Mouse (Mus musculus): Measurements from ENCODE around the gene Tspan14. TPM values are rescaled to one million over a fixed set of nuclear protein-coding genes. Genes with fewer than 3 reads are reported as not detected.

Tspan14 gene
- total RNA-seq, 4 experiments from 2014 or later: 9.8 to 18.6 (median 10.8) TPM

DNA sequence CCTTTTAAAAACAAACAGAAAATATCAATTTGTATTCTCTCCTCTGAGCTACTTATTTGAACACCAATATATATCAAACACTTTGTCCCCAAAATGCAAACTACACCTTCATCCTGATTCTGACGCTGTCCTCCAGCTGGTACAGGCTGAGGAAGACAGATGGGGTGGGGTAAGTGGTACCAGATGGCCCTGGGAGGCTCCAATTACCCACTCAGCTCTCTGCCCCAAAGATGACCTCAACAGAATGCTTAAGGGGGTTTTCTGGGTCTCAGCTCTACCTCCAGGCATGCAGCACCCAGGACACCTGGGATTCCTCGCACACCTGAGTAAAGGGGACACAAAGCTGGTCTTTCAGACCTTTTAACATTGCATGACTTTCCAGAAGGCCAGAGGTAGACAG, 13.9 kb downstream of the Tspan14 start:
- DNase-seq (ENCODE audit: low spot score): no peak

DNA sequence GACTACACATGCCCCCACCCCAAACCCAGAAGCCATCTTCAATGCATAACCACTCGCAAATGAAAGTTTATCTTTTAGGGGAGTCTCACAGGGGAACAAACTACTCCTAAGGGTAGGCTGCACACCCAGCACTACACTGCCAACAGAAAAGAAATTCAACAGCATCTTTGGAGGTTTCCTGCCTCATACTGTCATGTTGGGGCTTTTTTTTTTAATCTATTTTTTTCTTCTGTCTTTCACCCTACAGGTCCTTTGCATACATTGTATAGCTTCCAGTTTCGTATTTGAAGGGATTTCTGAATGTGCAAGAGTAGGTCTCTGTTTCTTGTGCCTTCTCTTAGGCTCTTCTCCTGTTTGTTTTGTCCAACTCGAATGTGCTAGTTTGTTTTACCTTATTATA, 14.3 kb downstream of the Tspan14 start:
- DNase-seq (ENCODE audit: low spot score): no peak

GRCm38 (mm10) chr14:40949730-40950614, 16.6 kb downstream of the Tspan14 start:
- DNase-seq (ENCODE audit: low spot score): no peak

DNA sequence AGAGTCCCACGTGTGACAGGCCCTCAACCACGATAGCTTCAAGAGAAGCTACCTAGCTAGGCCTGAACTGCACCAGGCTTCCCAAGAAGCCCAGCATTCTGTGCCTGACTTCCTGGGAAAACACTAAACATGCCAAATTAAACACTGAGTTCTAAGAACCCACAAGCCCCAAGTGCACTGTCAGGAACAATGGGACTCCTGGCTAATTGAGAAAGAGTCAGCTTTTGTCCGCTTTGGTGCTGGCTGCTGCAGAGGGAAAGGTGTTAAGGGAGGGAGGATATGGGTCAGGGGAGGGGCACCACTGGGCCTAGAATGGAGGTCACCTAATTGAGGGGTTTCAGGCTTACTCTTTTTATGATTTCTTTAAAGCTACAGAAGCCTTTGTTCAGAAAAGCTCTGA, 17.6 kb downstream of the Tspan14 start:
- DNase-seq (ENCODE audit: low spot score): no peak

GRCm38 (mm10) chr14:40948522-40948921, 18.1 kb downstream of the Tspan14 start:
- DNase-seq (ENCODE audit: low spot score): no peak

GRCm38 (mm10) chr14:40947431-40948394, 18.9 kb downstream of the Tspan14 start:
- DNase-seq (ENCODE audit: low spot score): no peak

GRCm38 (mm10) chr14:40943802-40944201, 22.8 kb downstream of the Tspan14 start:
- no peak for DNase-seq (ENCODE audit: low spot score)

DNA sequence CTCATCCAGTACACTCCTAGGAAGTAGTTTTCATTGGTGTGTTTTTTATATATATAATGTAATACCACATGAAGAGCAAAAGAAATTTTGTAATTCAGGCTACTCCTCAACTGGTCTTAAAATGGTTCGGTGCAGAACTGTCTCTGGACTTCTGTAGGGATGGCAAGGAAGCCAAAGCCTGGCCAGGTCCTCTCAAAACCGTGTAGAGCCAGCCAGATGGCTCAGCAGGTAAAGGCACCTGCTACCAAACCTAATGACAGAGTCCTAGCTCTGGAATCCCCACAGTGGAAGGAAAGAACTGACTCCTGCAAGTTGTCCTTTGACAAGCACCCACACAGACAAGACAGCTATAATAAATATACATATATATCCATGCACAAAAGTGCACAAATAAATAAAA, 24.2 kb downstream of the Tspan14 start:
- DNase-seq (ENCODE audit: low spot score): no peak

DNA sequence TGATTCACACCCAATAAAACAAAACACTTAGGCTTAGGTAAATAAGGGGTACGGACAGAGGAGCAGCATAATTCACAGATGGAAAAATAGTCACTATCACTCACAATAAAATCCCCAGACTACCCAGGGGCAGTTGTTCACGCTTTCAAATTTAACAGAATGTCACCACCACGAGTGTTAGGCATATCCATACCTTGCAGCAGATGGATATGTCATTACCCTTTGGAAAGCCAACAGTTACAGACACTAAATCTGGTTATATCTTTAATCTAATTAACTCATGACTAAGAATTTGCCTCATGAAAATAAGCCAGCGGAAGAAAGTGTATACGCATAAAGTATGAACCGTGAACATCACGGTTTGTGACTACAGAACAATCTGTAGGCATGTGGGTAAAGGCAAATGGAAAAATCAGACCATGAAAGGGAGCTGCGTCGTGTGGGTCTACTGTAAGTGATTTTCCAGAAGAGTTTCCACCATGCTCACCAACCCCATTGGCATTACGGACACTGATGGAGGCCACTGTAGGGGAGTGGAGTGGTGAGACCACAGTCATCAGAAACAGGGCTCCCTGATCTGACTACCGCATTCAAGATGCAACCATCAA, 28.1 kb downstream of the Tspan14 start:
- no peak for DNase-seq (ENCODE audit: low spot score)

DNA sequence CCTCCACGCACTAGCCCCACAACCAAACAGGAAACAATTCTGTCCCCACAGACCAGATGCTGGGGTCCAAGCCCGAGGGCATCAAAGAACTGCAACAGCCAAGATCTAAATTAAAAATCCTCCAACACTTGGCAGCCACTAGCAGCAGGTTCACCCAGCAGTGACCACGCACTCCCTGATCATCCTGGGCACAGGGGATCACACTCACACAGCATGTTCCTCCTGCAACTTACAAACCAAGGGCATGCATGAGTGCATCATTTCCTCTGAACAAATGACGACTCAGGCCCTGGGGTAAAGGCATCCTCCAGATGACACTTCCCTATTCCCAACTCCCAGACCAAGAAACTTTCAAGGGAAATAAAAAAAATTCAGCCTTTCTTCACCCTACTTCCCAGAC, 29.6 kb downstream of the Tspan14 start:
- DNase-seq (ENCODE audit: low spot score): no peak

- DNase-seq (ENCODE audit: low spot score): no peak
Measured at GRCm38 (mm10) chr14:40935481-40935880, 31.1 kb downstream of the Tspan14 start.

DNA sequence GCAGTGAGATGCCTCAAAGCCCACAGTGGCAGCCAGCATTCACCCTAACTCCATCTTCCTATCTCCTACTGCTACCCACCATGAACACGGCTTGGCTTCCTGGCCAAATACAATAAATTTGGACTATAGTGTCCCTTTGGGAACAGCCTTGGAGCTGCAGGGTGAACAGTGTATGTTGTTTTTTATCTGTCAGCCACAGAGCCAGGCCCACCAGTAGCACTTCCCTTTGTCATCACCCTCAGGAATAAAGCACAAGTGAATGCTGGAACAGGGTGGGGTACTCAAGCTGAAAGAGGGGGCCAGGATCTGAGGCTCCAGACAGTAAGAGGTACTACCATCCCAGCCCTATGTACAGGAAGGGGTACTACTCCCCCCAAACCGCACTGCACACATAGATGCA, 31.6 kb downstream of the Tspan14 start:
- no peak for DNase-seq (ENCODE audit: low spot score)

- DNase-seq (ENCODE audit: low spot score): no peak
Measured at GRCm38 (mm10) chr14:40933328-40933727, 33.3 kb downstream of the Tspan14 start.

GRCm38 (mm10) chr14:40932225-40932624, 34.4 kb downstream of the Tspan14 start:
- DNase-seq (ENCODE audit: low spot score): no peak

- DNase-seq (ENCODE audit: low spot score): no peak
Measured at GRCm38 (mm10) chr14:40931115-40931829, 35.3 kb downstream of the Tspan14 start.

DNA sequence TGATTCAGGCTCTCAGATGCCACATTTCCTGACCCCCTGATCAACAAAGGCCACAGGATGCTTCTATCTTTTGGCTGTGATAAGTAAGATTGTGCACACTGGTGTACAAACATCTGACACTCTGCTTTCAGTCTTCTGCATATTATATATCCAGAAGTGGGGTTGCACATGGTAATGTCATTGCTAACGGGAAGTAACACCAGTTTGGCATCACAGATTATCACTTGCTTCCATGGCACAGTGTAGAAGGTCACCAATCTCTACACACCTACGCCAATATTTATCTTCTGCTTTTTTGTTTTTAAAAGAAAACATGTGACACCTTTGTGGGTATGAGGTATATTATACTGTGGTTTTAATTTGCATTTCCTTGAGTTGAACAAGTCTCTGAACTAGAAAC, 36.7 kb downstream of the Tspan14 start:
- no peak for DNase-seq (ENCODE audit: low spot score)

DNA sequence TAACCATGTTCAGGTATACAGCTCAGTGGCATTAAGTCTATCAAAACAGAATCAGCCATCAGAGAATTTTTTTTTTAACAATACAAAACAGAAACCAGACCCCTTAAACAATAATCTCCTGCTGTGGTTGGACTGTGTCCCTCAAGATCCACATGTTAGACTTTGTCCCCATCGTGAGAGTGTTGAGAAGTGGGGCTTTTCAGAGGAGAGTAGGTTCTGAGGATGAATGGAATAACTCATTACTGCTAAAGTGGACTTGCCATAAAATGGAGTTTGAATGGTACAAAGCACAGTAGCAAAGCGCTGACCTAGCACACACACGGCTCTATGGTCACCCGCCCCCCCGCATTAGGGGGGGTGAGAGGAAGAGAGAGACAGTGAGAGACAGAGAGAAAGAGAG, 37.7 kb downstream of the Tspan14 start:
- no peak for DNase-seq (ENCODE audit: low spot score)

- no peak for DNase-seq (ENCODE audit: low spot score)
Measured at GRCm38 (mm10) chr14:40927041-40927440, 39.6 kb downstream of the Tspan14 start.

DNA sequence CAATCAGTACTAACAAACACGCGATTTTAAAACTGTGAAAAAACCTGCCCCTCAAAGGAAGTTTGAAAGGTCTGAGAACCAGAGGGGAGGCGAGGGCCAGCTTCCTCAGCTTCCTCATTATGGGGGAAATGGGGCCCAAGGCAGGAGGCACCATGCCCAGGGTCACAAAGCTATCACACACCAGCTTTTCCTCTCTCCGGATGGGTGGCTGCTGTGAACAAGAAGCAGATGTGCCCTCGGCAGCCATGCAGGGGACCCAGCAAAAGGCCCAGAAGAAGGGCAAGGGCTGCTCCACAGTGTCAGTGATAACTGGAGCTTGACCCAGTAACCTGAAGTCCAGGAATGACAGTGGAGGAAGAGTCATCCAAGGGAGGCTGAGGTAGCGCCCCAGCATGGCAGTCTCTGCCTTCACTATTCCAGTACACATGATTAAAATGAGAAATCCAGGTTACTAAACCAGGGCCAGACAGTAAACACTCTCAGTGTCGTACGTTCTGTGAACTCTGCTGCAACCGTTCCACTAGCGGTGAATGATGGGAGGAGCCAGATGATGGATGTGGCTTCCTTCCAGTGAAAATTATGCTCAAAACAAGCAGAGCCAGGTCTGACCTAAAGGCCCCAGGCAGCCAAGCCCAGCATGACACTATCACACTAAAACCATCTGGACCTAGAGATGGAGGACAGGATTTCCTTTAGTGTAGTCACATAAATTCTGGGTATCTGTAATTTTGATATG, 42.1 kb downstream of the Tspan14 start:
- peak; percentile 36 for DNase-seq (ENCODE audit: low spot score)

DNA sequence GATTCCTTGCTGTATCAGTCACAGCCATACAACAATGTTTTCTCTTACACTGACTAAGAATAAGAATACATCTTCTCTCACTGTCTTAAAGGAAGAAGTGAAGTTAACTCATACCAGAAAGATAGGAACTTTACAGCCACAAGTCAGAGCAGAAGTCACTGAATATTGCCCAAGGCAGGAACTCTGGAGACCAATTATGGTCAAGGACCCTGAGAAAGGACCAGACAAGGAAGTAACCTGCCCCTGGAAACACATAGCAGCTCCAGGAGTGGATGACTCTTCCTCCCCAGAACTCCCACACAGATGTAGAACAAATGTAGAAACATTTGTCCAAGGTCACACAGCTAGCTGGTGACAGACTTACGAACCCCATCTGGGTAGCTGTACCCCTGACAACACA, 45.4 kb downstream of the Tspan14 start:
- DNase-seq (ENCODE audit: low spot score): no peak

DNA sequence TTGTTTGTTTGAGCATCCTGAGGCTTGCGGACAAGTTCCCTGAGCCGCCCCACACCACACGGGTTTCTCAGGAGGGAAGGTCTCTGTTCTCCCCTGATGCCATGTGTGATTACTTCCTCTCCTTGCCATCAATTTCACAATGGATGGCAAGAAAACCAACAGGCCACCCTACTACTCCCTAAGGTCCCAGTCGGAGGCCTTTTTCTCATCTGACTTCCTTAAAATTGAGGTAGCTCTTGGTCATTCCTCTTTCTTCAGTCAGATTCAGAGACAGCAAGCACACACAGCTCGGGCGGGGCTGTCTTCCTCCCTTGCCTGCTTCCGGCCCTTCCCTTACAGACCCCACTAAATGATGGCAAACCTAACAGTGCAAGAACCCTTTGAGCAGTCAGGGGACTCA, 47.1 kb downstream of the Tspan14 start:
- DNase-seq (ENCODE audit: low spot score): no peak
